Mouse (Mus musculus) heart, postnatal 10 days (tissue): ENCODE measurements around the gene Flnb. TPM values are rescaled to one million over a fixed set of nuclear protein-coding genes. Genes with fewer than 3 reads are reported as not detected.

Experiments used
- DNase-seq, 2 experiments: peaks; one replicate each; pipeline ENCODE4 v3.0.0; 2021
- intact Hi-C: fragments of 180-260 bp; cut with DNase I; formaldehyde crosslinking; loops from one replicate; pipeline ENCODE4 v1.15.1; 2025
- total RNA-seq, 2 experiments: library from RNA; stranded (reverse); gene quantifications; 2 replicates each; pipeline ENCODE4 v1.2.3; 2021

The Flnb gene
- total RNA-seq, 2 experiments from 2014 or later = 40.5 to 43.6 TPM

- intact Hi-C loops = no loop called here
- no peak for DNase-seq
Observed at GRCm38 (mm10) chr14:7860525-7861154, 42.9 kb downstream of the Flnb start.

- DNase-seq = no peak
- intact Hi-C loops = no loop called here
Observed at GRCm38 (mm10) chr14:7861275-7861674, 43.5 kb downstream of the Flnb start.

DNA sequence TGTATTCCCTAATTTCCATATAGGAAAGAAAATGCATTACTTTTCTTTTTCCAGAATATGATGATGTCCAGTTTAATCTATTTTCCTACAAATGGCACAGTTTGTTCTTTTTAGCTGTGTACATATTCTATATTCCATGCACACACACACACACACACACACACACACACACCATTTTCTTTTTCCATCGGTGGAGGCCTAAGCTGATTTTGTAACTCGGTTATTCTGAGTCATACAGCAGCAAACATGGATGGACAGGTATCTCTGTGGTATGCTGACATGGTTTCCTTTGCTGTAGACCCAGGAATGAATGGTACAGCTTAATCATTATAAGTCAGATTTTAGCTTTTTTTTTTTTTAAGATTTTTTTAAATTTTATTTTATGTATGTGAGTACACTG lies 44.5 kb downstream of the Flnb start:
- intact Hi-C loops = no loop called here

DNA sequence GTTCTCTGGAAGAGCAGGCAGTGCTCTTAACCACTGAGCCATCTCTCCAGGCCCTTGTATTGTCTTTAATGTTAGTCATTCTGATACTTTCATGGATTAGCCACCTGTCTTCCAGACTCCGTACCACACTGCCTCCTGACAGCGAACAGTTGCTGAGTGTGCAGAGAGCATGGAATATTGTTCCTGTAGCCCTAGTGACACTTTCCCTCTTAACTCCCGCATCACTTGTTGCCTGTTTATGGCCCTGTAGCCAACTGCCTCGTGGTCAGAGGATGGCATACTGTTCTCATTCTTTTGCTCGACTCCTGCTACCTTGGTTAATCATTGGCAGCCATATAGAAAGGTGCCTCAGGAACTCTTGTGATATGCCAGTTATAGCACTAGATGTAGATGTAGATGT lies 45.4 kb downstream of the Flnb start:
- intact Hi-C loops = no loop called here
- no peak for DNase-seq

More for the DNA sequence above, 44.5 kb downstream of the Flnb start:
- DNase-seq = no peak

DNA sequence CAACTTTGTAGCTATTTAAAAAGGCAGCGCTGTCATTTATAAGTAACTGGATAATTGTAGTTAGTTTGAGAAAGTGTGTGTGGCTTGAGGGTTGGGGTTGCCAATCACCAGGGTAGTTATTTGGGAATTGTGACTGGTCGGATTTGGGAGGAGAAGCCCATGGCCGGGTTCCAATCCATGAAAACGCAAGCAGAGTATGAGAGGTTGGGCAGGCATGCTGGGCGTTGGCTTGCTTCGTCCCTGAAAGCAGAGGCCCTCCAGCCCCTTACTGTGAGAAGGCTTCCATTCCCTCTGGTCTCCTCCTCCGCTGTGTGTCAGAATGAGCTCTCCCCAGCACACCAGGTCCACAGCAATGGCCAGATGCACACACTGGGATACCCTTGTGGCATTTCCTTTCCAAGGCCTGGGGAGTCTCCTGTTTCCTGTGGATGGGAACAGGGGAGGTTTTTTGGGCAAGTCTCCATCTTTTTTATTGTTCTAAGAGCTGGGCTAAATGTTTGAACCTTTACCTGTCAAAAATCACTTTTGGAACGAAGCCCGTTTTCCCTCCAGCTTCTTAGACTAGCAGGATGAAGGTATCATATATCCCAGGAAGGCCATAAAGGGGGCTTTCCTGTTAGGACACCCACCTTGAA lies 46.2 kb downstream of the Flnb start:
- intact Hi-C loops = no loop called here
- peak; percentile 17 to 33 for DNase-seq

- intact Hi-C loops = no loop called here
- no peak for DNase-seq
Observed at GRCm38 (mm10) chr14:7864506-7864899, 46.7 kb downstream of the Flnb start.

DNA sequence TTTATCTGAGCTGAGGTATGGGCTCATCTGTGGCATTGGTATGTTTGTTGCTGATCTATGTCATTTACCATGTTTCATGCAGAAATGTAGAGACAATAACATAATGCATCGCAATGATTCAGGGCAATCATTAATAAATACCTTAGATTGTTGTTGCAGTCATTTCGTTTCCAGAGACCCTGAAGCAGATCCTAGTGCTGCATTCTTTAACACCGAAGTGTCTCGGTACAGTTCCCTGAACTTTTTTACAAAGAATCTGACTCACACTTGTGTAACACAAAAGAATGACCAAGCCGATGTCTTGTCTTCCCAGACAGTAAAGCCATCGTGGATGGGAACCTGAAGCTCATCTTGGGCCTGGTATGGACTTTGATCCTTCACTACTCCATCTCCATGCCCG lies 49.5 kb downstream of the Flnb start:
- DNase-seq = no peak
- intact Hi-C loops = no loop called here

DNA sequence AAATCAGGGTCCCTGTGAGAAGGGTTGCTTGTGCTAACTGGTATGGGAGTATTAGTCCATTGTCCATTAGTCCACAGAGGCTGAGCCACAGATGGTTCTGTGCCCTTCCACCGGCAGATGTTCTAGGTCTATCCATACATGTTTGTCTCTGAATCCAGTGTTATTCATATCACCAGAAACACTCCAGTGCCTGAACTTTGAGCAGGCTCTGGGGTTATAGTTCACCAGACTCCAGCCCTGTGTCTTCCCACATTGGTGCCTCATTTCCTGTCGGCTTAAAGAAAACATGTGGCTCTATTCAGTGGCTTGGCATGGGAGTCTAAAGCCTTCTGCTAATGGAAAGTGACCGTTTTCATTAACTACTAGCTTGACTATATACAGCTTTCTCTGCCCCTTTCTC lies 50.1 kb downstream of the Flnb start:
- DNase-seq = no peak
- intact Hi-C loops = no loop called here

DNA sequence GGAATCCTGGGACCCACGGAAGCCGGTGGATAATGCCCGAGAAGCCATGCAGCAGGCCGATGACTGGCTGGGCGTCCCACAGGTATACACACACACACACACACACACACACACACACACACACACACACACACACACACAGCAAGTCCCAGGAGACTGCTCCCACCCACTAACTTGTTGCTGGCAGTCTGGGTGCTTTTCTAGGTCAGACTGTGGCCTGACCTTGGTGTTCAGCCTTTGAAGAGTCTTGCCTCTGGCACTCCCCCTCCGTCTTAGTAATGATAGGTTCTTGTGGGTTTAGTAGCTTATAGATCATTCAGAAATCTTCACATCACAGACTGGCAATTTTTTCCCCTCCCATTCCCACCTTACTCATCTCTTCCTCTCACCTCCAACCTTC lies 52.0 kb downstream of the Flnb start:
- intact Hi-C loops = no loop called here
- DNase-seq = no peak

DNA sequence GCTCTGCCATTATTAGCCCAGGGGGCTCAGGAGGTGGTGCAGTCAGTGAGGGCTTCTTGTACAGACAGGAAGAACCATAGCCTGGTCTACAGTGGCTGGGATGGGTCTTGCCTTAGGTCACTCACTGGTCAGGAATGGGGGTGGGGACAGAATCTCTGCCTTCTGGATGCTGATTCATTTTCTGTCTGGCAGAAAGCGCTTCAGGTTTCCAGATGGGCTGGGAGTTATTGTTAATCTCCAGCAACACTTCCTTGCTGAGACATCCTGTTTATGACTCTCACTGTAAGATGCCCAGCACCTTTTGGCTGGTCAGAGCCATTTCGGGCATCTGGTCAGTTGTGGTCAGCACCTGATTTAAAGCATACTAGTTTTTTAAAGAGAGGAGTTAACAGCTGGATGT lies 55.8 kb downstream of the Flnb start:
- peak in 1 of 2 experiments; percentile 17 for DNase-seq
- intact Hi-C loops = no loop called here

DNA sequence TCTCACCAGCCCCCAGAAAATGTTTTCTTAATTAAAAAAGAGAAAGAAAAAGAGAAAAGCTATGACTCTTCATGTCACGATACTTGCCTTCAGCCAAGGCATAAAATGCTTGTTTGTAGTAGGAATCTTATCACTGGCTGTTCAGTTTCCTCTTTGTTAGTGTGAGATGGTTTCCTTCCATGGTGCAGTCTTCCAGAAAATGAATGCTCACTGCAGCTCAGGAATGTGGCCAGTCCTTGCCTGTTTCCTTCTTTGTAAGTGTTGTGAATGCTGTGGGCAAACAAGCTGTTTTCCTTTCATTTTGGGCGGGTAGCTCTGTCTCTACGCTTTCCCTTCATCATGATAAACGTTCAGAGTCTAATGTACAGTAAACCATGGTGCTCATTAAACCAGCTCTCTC lies 56.7 kb downstream of the Flnb start:
- intact Hi-C loops = no loop called here
- no peak for DNase-seq

DNA sequence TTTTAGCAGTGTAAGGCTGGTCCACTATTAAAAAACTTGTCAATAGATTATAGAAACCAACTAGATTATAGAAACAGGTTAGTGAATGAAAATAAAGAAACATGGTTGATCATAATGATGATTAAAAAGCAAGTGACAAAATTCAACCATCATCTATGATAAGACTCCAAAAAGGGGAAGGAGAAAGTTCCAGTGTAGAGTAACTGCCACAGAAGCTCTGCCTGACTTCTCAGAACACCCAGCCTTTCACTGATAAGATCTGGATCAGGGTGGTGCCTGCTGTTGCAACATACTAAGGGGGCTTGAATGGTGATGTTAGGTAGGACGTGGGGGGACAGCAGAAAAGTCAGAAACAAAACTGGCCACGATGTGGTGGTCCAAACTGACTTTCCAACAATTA lies 60.2 kb downstream of the Flnb start:
- no peak for DNase-seq
- intact Hi-C loops = no loop called here

DNA sequence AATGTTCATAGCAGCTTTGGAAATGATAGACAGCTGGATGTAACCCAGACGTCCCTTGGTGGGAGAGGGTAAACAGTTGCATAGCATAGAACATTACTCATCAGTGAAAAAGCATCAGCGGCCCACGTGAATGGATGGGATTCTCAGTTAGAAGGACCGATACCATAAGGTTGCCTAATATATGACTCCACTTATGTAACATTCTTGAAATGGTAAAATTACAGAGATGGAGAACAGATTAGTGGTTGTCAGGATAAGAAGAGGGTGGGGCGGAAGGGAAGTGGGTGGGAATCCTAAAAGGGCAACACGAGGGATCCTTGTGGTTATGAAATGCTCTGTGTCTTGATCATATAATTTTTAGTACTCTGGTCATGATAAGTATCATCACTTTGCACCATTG lies 62.6 kb downstream of the Flnb start:
- DNase-seq = no peak
- intact Hi-C loops = no loop called here

DNA sequence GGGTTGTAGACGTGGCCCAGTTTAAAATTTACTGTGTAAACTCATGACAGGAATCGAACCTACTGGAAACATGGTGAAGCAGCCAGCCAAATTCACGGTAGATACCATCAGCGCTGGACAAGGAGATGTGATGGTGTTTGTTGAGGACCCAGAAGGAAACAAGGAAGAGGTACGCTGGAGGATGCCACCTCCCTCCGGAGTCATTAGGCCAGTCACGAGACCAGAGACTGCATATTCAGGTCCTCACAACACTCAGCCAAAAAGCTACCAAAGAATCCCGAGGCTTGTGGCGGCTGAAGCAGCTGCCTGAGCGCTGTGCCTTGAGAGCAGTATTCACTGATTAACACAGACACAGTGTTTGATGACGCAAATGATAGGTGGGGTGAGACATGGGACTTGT lies 63.8 kb downstream of the Flnb start:
- intact Hi-C loops = no loop called here
- DNase-seq = no peak

- no peak for DNase-seq
- intact Hi-C loops = no loop called here
Observed at GRCm38 (mm10) chr14:7882050-7882449, 64.3 kb downstream of the Flnb start.

- intact Hi-C loops = no loop called here
- no peak for DNase-seq
Observed at GRCm38 (mm10) chr14:7884158-7884557, 66.4 kb downstream of the Flnb start.

DNA sequence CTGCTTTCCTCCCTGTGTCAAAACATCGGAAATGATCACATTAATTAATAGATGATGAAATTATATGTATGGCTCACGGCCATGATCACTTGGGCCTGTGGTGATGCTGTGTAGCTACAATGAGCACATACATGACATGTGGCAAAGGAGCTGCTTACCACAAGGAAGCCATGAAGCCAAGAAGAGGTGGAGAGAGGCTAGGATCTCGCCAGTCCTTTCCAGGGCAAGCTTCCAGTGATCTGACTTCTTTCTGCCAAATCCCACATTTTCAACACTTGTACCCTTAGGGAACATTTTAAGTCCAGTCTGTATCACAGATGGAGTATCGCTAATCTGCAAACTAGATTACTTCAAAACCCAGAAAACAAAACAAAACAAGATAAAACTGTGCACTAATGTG lies 67.1 kb downstream of the Flnb start:
- intact Hi-C loops = loop anchor here (5.0 kb wide), 1 partner anchor 68 kb away; the partner anchor contains the start of gene Flnb
- no peak for DNase-seq

DNA sequence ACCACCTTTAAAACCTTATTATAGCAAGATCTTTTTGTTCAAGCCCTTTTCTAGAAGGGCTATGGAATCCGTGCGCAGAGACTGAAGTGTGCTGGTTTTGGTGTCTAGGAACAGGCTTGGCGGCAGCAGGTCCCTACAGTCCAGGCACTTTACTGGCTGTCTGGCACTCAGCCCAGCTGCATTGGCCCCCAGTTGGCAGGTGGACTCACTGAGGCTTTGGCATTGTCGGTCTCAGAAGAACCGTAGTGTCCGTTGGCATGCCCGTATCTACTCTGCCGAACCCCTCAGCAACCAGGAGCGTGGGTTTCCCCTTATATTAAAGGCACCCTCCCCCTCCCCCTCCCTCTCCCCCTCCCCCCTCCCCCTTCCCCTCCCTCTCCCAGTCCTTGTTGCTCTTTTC lies 67.8 kb downstream of the Flnb start:
- intact Hi-C loops = loop anchor here (5.0 kb wide), 1 partner anchor 68 kb away; the partner anchor contains the start of gene Flnb
- DNase-seq = no peak

DNA sequence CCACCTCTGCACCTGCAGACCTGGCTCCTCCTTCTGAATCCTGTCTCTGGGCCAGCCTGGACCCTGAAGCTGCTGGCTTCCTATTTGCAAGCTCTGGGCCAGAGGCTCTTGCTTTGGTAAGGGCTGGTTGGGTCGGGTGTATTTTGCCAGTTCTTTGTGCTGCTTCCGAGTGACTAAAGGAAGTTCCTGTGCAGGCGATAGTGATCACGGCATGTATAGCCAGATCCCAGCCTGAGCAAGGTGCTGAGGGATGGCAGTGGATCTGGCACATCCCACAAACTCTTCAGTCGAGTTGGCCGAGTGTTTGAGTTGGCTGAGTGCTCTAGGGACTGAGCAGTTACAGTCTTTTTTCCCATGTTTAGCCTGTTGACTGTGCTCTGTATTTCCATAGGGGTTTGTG lies 68.3 kb downstream of the Flnb start:
- no peak for DNase-seq
- intact Hi-C loops = loop anchor here (5.0 kb wide), 1 partner anchor 69 kb away; the partner anchor contains the start of gene Flnb

DNA sequence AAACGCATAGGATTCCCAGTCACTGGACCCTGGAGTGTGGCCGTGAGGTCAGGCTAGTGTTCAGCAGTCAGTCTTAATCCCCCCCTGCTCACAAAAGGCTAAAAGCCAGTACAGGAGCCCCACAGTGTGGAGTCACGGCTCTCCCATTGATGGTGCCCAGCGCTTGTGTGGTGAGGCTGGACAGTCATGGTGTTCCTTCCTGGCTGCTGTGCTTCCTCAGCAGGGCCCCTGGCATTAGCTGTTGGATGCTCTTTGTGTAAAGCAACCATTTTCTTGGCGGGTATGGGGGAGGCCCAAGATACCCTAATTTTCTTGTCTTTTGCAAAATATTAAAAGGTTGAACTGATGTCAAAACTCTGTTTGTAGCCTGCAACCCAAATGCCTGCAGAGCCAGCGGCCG lies 69.4 kb downstream of the Flnb start:
- intact Hi-C loops = loop anchor here (5.0 kb wide), 1 partner anchor 70 kb away; the partner anchor contains the start of gene Flnb
- DNase-seq = no peak

GRCm38 (mm10) chr14:7888294-7888693 lies 70.5 kb downstream of the Flnb start:
- no peak for DNase-seq
- intact Hi-C loops = loop anchor here (5.0 kb wide), 1 partner anchor 71 kb away; the partner anchor contains the start of gene Flnb
